Mouse (Mus musculus): Measurements from ENCODE around the gene Npas1.

GRCm38 (mm10) chr7:16406978-16407377 is 70.5 kb downstream of the Npas1 start:
- no peak for TF ChIP-seq CTCF (IDR thresholded peaks at IDR 0.05; ENCODE audit: borderline replicate concordance, extremely low read depth, insufficient read depth, insufficient read length)
- TF ChIP-seq POLR2A (IDR thresholded peaks at IDR 0.05; ENCODE audit: borderline replicate concordance, extremely low read depth, insufficient read depth, insufficient read length, poor library complexity, severe bottlenecking), result no peak

Data from brain, embryonic 14.5 days (tissue).